Mouse (Mus musculus) lung, postnatal 0 days (tissue): ENCODE results near the gene Rbms2.

Experiments used
- CTCF ChIP-seq: IDR thresholded peaks from 2 replicates; pipeline ENCODE4 v1.5.1; 2016; ENCODE audit warnings: antibody characterized with exemption, mild to moderate bottlenecking
- EP300 ChIP-seq: IDR thresholded peaks from 2 replicates; pipeline ENCODE4 v1.6.1; 2016; ENCODE audit warnings: antibody characterized with exemption, mild to moderate bottlenecking, control low read depth

DNA sequence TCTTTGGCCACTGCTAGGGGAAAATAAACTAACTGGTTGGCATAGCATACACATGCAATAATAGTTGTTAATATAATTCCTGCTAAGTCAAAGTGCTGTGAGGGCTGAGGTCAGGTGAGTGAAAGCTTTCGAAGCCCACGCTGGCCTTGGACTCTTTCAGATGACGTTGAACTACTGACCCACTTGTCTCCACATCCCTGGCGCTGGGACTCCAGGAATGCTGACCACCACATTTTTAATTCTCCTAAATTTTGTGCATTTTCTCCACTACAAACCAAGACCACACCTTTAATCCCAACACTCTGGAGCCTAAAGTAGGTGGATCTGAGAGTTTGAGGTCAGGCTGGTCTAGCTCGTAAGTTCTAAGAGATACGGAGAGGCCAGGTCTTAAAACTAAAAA lies 13.0 kb upstream of the Rbms2 start:
- TF ChIP-seq CTCF (no peak), EP300 (no peak)
